1 mouse cellular context compared by ENCODE assay signal in the genomic region with DNA sequence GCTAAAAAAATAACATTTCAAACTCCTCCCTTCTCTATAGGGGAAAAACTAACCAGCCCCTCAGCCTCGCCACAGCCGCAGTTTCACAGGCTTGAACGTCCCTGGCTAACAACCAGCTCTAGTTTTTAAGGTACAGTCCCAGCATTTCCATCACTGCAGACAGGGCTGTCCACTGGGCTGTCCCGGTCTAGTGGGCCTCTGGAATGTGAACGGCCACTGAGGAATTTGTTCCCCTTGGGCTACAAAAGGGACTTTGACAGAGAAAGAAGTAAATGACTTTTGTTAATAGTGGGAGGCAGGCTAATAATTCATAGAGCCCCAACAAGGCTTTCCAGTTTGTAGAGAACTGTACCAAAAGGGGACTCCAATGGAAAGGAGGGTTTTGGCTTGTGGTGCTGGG.
TF ChIP-seq lines count a peak whose summit lies in the region.

No protein-coding gene starts in this region.

TF ChIP-seq in CH12.LX, 34 proteins besides CTCF, POLR2A, EP300 and RAD21 (continued from another document):
- TF ChIP-seq ZC3H11A (IDR thresholded peaks at IDR 0.05; ENCODE audit: low read depth, low read length): no peak
- TF ChIP-seq MAFK (IDR thresholded peaks at IDR 0.05; ENCODE audit: insufficient replicate concordance, low read length): no peak
- TF ChIP-seq TCF12 (IDR thresholded peaks at IDR 0.05; ENCODE audit: low read depth, low read length): no peak
